Mouse (Mus musculus): ENCODE results near the gene Lrpap1. TPM values are rescaled to one million over a fixed set of nuclear protein-coding genes. Genes with fewer than 3 reads are reported as not detected.

Lrpap1 gene
- polyA plus RNA-seq, 1 experiment from 2014 or later = 112 TPM

DNA sequence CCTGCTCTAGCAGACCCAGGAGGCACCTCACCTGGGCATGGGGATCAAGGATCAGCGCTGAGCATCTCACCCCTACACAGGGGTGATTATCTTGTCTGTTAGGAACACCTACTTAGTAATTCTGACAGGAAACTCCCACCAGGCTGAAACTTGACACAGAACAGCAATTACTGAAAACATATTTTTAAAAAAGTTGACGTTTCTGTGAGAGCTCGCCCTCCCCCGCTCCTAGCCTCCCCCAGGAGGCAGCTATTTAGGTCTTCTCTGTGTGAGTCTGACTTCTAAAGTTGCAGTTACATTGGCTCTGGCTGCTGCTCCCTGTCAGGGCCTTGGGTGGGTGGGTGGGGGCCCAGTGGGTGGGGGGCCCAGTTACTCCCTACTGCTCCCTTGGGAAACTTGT is 6.9 kb upstream of the Lrpap1 start:
- no peak for ATAC-seq (ENCODE audit: low FRiP score, low read depth)
- H3K4me1 ChIP-seq = no peaks in the 10 kb centered on the region
- no peak overlapping the region for H3K27ac ChIP-seq (replicated peaks)
- no peak overlapping the region for H3K9ac ChIP-seq (replicated peaks)
- H3K4me2 ChIP-seq (replicated peaks) = no peak overlapping the region
- peaks cover 2% of the 10 kb centered on the region for H3K27me3 ChIP-seq
- WGBS = 58% methylated on average over 4 of the region's 4 CpGs
- no peaks in the 10 kb centered on the region for H3K9me3 ChIP-seq
- no peaks in the 10 kb centered on the region for H3K36me3 ChIP-seq
- no peak overlapping the region for H3K4me3 ChIP-seq

DNA sequence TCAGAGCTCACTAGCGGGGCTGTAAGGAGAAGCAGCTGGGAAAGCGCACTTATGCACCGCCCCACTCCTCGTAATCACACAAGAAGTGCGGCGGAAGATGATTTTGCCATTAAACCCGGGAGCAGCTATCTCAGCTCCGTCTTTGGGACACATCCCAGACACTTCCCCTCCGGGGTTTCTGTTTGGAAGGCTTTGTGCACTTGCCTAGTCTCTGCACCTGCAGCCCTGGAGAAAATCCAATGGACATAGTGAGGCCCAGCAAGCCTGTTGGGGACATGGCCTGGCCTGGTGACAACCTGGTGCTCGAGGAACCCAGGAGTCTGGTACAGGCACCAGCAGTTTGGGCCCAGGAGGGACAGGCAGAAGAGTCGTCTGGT is 344 bp upstream of the Lrpap1 start:
- Histone ChIP-seq H3K9ac (replicated peaks) (peak overlapping the region; percentile 43), H3K36me3 (peaks cover 17% of the 10 kb centered on the region), H3K4me3 (peak overlapping the region; percentile 77), H3K27me3 (peaks cover 5% of the 10 kb centered on the region), H3K9me3 (no peaks in the 10 kb centered on the region), H3K4me1 (peaks cover 20% of the 10 kb centered on the region), H3K4me2 (replicated peaks) (peak overlapping the region; percentile 71), H3K27ac (replicated peaks) (peak overlapping the region; percentile 55; the same call in 1 of the 2 replicates)
- peak; percentile 67; the same call in 1 of the 2 replicates for ATAC-seq (ENCODE audit: low FRiP score, low read depth)
- 8% methylated on average over 11 of the region's 11 CpGs for WGBS

DNA sequence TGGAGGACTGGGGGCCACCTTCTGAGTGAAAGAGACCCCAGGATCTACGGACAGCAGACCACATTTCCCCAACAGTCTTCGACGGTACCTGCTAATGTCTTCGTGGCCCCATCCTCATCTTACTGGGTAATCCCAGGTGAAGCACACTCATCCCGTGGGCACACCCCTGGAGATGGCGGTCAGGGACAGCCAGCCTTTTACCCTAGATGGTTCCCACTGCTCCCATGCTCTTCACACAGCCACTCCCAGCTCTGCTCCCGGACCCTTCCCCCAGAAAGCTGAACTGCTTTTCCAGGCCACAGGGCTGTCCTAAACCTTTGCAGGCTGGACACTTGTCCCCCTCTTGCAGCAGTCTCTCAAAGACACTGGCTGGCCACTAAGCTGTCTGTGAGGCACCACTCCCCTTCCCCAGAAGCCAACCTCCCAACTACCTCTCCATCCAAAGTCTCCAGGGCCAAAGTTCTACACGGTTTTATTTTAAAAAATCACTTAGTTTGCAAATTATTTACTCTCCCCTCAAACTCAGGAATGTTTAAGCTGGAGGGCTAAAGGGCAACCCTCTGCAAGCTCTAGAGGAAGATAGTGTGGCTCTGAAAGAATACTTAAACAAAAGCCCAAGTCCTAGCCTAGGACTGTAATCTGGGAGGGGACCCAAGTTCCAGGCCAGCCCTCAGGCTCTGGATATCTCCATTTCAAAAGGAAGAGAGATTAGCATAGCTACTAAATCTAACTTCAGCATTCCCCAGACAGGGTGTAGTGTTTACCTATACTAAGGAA is 1.2 kb downstream of the Lrpap1 start:
- no peak for ATAC-seq (ENCODE audit: low FRiP score, low read depth)
- Histone ChIP-seq H3K27me3 (peaks cover 5% of the 10 kb centered on the region), H3K4me1 (peaks cover 20% of the 10 kb centered on the region), H3K4me2 (replicated peaks) (peak overlapping the region; percentile 71), H3K36me3 (peaks cover 33% of the 10 kb centered on the region), H3K9ac (replicated peaks) (peak overlapping the region; percentile 76), H3K27ac (replicated peaks) (no peak overlapping the region), H3K4me3 (peak overlapping the region; percentile 77), H3K9me3 (no peaks in the 10 kb centered on the region)
- 58% methylated on average over 8 of the region's 8 CpGs for WGBS

DNA sequence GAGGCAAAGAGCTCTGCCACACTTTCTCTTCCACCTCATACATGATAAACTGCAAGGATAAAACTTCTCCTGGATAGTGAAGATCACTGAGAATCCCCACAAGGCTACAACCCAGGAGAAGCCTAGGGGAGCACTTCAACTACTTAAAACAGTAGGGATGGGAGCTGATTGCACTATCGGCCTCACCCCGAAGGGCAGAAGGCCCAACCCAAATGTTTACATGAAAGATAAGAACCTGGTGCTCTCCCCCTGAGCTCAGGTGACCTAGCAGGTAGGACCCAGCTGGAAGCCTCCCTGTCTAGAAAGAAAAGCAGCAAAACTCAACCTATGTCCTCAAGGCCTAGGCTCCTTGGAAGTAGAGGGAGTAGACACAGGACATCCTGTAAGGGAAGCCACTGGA is 2.0 kb downstream of the Lrpap1 start:
- peaks cover 20% of the 10 kb centered on the region for H3K4me1 ChIP-seq
- H3K9me3 ChIP-seq = no peaks in the 10 kb centered on the region
- peaks cover 5% of the 10 kb centered on the region for H3K27me3 ChIP-seq
- peak overlapping the region; percentile 71; the same call in 1 of the 2 replicates for H3K4me2 ChIP-seq (replicated peaks)
- H3K9ac ChIP-seq (replicated peaks) = no peak overlapping the region
- peaks cover 41% of the 10 kb centered on the region for H3K36me3 ChIP-seq
- no peak overlapping the region for H3K4me3 ChIP-seq
- ATAC-seq (ENCODE audit: low FRiP score, low read depth) = no peak
- WGBS = 95% methylated on average over 2 of the region's 2 CpGs
- H3K27ac ChIP-seq (replicated peaks) = no peak overlapping the region

DNA sequence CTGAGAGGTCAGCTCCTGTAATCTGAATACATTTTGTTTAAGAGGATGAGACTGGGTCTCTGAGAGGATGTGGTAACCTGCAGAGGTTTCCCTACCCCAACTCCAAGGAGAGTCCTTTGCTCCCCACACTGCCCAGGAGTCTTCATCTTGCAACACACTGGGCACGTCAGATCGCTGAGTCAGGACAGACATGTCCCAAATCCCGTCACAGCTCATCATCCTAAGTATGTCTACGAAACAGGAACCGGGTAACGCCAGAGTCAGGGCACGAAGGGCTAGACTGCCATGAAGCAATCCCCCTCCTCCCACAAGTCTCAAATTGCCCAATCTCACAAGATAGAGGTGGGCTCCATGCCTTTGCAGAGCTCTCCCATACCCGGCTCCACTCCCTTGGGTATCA is 2.5 kb downstream of the Lrpap1 start:
- no peak overlapping the region for H3K9ac ChIP-seq (replicated peaks)
- H3K27me3 ChIP-seq = peaks cover 5% of the 10 kb centered on the region
- peaks cover 20% of the 10 kb centered on the region for H3K4me1 ChIP-seq
- no peak overlapping the region for H3K4me3 ChIP-seq
- H3K27ac ChIP-seq (replicated peaks) = no peak overlapping the region
- peaks cover 46% of the 10 kb centered on the region for H3K36me3 ChIP-seq
- 92% methylated on average over 8 of the region's 8 CpGs for WGBS
- H3K9me3 ChIP-seq = no peaks in the 10 kb centered on the region
- ATAC-seq (ENCODE audit: low FRiP score, low read depth) = no peak
- no peak overlapping the region for H3K4me2 ChIP-seq (replicated peaks)

DNA sequence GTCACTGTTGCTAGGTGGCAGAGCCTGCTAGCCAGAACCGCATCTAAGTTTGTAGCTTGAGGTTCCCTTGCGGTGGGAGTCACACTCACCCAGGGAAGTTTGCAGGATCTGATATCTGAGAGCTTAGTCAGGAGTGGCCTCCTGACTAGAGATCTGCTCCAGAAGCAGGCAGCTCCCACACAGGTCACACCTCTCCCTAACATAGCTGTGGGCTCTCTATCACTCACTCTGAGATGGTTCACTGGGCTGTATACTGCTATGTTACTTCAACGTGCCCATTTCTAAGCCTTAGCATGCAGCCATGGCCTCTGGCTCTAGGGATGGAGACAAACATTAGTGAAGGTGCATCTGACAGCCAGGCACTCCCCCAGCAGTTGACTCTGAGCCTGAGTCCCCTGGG is 13.9 kb downstream of the Lrpap1 start:
- 95% methylated on average over 3 of the region's 3 CpGs for WGBS
- Histone ChIP-seq H3K9ac (replicated peaks) (no peak overlapping the region), H3K4me3 (no peak overlapping the region), H3K27ac (replicated peaks) (no peak overlapping the region), H3K4me2 (replicated peaks) (no peak overlapping the region), H3K36me3 (peaks cover 64% of the 10 kb centered on the region), H3K27me3 (no peaks in the 10 kb centered on the region), H3K4me1 (no peaks in the 10 kb centered on the region), H3K9me3 (no peaks in the 10 kb centered on the region)
- ATAC-seq (ENCODE audit: low FRiP score, low read depth) = no peak

DNA sequence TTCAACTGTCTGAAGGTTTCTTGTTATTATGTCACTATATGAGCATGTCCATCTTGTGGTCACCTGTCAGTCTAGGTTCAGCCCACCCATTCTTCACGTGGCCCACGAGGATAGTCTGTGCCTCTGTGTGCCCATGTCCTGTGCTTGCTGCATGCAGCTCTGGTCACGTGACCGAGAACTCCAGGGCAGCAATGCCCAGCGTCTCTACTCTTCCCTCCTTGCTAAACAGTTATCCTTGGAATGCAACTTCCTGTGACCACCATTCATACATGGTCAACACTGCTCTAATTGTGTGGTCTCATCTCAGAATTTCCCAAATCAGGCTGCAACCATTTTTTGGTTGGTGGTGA is 16.0 kb downstream of the Lrpap1 start:
- Histone ChIP-seq H3K9me3 (no peaks in the 10 kb centered on the region), H3K4me3 (no peak overlapping the region), H3K36me3 (peaks cover 43% of the 10 kb centered on the region), H3K4me1 (no peaks in the 10 kb centered on the region), H3K9ac (replicated peaks) (no peak overlapping the region), H3K27ac (replicated peaks) (no peak overlapping the region), H3K27me3 (no peaks in the 10 kb centered on the region), H3K4me2 (replicated peaks) (no peak overlapping the region)
- WGBS = 84% methylated on average over 5 of the region's 5 CpGs
- ATAC-seq (ENCODE audit: low FRiP score, low read depth) = no peak

DNA sequence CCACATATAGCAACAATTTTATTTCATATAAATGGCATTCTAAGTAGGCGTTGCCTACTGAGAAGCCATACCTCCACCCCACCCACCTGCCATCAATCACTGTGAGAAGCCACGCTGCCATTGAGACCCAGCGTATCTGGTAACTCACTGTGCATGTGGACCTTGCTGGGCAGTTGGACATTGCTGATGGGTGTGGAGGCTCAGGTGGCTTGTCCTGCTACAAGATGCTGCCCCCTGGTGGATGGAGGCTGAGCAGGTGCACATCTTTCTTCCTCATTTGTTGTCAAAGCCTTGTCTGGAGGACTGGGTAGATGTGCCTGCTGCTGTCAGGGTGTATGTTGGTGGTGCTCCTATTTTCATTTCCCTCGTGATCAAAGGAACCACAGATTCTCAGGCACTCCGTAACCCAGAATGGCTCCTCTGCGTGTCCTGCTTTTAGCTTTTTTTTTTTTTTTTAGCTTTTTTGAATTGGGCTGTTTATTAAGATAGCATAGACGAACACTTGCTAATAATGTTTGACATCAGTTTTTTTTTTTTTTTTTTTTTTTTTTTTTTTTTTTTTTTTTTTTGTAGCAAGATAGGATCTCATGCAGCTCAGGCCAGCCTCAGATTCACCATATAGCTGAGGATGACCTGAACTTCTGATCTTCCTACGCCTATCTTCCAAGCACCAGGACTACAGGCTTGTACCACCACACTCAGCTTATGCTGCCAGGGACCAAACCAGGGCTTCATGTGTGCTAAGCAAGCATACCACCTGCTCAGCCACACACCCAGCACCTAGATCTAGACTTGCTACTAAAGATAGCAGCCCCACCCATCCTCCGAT is 16.6 kb downstream of the Lrpap1 start:
- Histone ChIP-seq H3K4me1 (no peaks in the 10 kb centered on the region), H3K4me2 (replicated peaks) (no peak overlapping the region), H3K27ac (replicated peaks) (no peak overlapping the region), H3K9ac (replicated peaks) (no peak overlapping the region), H3K27me3 (no peaks in the 10 kb centered on the region), H3K36me3 (peaks cover 40% of the 10 kb centered on the region), H3K9me3 (no peaks in the 10 kb centered on the region), H3K4me3 (no peak overlapping the region)
- 67% methylated on average over 9 of the region's 9 CpGs for WGBS
- no peak for ATAC-seq (ENCODE audit: low FRiP score, low read depth)

DNA sequence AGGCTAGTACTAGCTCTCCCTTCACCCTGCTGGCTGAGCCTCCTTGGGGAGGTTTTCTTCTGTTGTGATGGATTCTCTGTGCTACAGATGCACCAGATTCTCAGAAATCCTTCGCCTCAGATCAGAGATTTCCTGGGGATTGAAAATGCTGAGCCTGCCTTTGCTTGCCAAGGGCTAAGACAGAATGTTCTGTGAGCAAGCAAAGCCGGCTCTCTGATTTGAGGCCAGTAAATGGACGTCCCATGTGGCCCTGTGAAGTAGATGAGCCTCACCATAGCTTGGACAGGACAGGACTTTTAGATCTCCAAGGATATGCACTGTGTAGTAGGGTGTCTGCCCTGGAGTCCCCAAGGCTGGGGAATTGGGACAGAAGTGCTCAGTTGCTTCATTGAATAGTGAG is 20.7 kb downstream of the Lrpap1 start:
- no peak for ATAC-seq (ENCODE audit: low FRiP score, low read depth)
- Histone ChIP-seq H3K4me2 (replicated peaks) (no peak overlapping the region), H3K36me3 (0 out of 2 replicates have a peak, but pooled peaks cover 3% of the 10 kb centered on the region), H3K27me3 (peaks cover 8% of the 10 kb centered on the region; the same call in 1 of the 2 replicates), H3K27ac (replicated peaks) (no peak overlapping the region), H3K9me3 (no peaks in the 10 kb centered on the region), H3K4me1 (no peaks in the 10 kb centered on the region), H3K4me3 (no peak overlapping the region), H3K9ac (replicated peaks) (no peak overlapping the region)
- WGBS = 78% methylated on average over 3 of the region's 3 CpGs

DNA sequence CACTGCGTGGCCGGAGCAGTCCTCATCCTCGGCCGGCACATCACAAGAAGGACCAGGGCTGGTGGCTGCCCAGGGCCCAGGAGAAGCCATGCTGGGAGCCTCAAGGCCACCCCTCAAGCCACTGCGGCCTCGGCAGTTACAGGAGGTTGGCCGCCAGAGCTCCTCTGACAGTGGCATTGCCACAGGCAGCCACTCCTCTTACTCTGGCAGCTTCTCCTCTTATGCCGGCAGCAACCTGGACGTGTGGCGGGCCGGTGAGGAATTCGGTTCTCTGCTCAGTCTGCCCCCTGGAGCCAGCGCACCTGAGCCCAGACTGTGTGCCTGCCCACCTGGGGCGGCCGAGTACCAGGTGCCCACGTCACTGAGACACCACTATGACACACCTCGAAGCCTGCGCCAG is 26.5 kb downstream of the Lrpap1 start:
- 25% methylated on average over 18 of the region's 18 CpGs for WGBS
- Histone ChIP-seq H3K9me3 (no peaks in the 10 kb centered on the region), H3K27me3 (peaks cover 29% of the 10 kb centered on the region), H3K4me2 (replicated peaks) (no peak overlapping the region), H3K9ac (replicated peaks) (no peak overlapping the region), H3K4me1 (peaks cover 3% of the 10 kb centered on the region; the same call in 1 of the 2 replicates), H3K4me3 (no peak overlapping the region), H3K27ac (replicated peaks) (no peak overlapping the region), H3K36me3 (no peaks in the 10 kb centered on the region)
- ATAC-seq (ENCODE audit: low FRiP score, low read depth) = no peak

DNA sequence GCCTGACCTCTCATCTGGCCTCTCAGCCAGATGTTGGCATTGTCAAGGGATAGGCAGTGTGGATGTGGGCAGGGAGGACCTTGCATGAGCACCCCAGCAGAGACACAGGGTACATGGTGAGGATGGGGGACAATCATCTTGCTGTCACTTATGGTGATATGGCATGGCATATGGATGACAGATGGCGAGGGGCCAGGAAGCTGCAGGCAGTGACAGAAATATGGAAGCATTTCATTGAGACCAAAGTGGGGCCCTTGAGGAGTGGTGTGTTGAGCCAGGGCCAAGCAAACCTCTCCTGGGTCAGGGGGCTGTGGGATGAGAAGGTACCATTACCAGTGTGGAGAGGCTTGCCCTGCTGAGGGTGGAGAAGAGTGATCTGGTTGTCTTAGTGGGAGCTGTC is 29.2 kb downstream of the Lrpap1 start:
- Histone ChIP-seq H3K9me3 (no peaks in the 10 kb centered on the region), H3K4me3 (no peak overlapping the region), H3K27ac (replicated peaks) (no peak overlapping the region), H3K9ac (replicated peaks) (no peak overlapping the region), H3K27me3 (peaks cover 29% of the 10 kb centered on the region), H3K4me1 (peaks cover 3% of the 10 kb centered on the region; the same call in 1 of the 2 replicates), H3K36me3 (no peaks in the 10 kb centered on the region), H3K4me2 (replicated peaks) (no peak overlapping the region)
- 82% methylated on average over 1 of the region's 1 CpGs for WGBS
- ATAC-seq (ENCODE audit: low FRiP score, low read depth) = no peak

DNA sequence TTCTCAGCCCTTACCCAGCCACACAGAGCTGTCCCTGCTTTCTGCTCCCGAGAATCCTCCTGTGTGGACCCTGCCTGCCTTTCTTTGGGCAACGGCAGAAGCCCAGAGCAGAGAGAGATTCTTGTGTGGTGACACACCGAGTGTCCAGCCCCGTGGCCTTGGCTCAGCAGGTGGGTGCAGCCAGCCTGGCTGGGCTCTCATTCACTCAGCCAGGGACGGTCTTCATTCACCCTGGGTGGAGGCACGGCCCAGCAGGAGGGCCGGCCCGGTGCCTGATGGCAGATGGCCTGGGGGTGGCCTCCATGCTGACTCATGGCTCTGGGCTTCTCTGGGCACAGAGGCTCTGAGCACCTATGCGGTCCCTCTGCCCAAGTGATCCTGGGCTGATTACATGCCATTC is 31.6 kb downstream of the Lrpap1 start:
- no peaks in the 10 kb centered on the region for H3K9me3 ChIP-seq
- ATAC-seq (ENCODE audit: low FRiP score, low read depth) = no peak
- peaks cover 12% of the 10 kb centered on the region for H3K27me3 ChIP-seq
- no peak overlapping the region for H3K4me3 ChIP-seq
- H3K9ac ChIP-seq (replicated peaks) = no peak overlapping the region
- no peaks in the 10 kb centered on the region for H3K36me3 ChIP-seq
- no peak overlapping the region for H3K4me2 ChIP-seq (replicated peaks)
- peaks cover 6% of the 10 kb centered on the region; the same call in 1 of the 2 replicates for H3K4me1 ChIP-seq
- 73% methylated on average over 9 of the region's 9 CpGs for WGBS
- H3K27ac ChIP-seq (replicated peaks) = no peak overlapping the region

Data from midbrain, embryonic 12.5 days (tissue).